Mouse (Mus musculus) olfactory bulb, adult 2 months (tissue): Measurements from ENCODE around the gene Pcbp1.

Source experiments
- CTCF ChIP-seq: fragments of 200-500 bp; IDR thresholded peaks from 2 replicates; pipeline ENCODE4 v1.5.1; 2012; ENCODE audit warnings: low read depth, mild to moderate bottlenecking, low read length, moderate library complexity; ENCODE audit not compliant: insufficient read depth
- POLR2A ChIP-seq: fragments of 200-500 bp; IDR thresholded peaks from 2 replicates; pipeline ENCODE4 v1.6.1; 2012; ENCODE audit warnings: mild to moderate bottlenecking, low read depth, low read length, moderate library complexity; ENCODE audit not compliant: insufficient read depth

GRCm38 (mm10) chr6:86543869-86544268, 17.7 kb upstream of the Pcbp1 start:
- TF ChIP-seq CTCF: no peak
- TF ChIP-seq POLR2A: no peak
